Mouse (Mus musculus): ENCODE data around the gene Cyp2w1. TPM values are rescaled to one million over a fixed set of nuclear protein-coding genes. Genes with fewer than 3 reads are reported as not detected.

Cyp2w1 gene
- polyA plus RNA-seq, 1 experiment from 2014 or later, result not detected

DNA sequence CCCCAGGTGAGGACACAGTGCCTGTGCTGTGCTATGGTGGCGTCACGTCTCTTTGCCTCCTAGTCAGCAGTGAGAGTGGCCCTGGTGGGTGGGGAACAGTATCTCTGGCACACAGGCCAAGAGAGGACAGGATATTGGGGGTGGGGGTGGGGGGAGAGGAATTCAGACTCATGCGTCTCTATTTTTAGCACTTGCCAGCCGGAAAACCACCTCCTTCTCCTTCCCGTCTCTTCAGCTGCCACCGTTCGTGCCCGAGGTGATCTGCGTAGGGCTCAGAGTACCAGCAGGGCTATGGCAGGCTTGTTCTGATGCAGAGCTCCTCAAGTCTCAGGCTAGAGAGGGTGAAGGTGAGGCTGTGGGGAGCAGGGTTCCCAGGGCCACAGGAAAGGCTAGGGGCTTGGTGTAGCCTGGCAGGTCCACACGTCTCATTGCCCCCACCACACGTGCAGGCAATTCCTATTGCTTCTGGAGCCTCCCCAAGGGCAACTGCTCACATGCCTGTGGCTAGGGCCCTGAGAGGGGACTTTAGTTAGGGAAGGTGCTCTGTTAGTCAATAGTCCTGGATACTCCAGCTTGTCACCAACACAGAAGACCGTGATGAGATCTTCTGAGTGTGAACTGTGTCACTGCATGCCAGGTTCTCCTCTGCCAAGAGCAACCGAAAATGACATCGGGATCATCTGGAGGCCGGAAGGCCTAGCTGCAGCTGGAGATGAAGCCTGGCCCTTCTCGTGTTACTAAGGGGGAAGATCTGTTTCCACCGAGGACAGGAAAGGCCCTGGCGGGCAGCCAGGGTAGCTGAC, 25.3 kb downstream of the Cyp2w1 start, which contains the start of gene Gpr146:
Gpr146 (plus strand) TSS at position 230 of the 803 bp plus-strand sequence.
- H3K27me3 ChIP-seq (replicated peaks; ENCODE audit: control insufficient read depth, insufficient read depth, low read length), result no peaks in the 10 kb centered on the region
- peaks cover 21% of the 10 kb centered on the region for H3K4me1 ChIP-seq (ENCODE audit: control insufficient read depth, insufficient read depth, low read depth, low read length)
- ATAC-seq, result no peak
- WGBS, result 75% methylated on average over 18 of the region's 18 CpGs
- H3K9me3 ChIP-seq (ENCODE audit: control insufficient read depth, low read length), result no peaks in the 10 kb centered on the region
- no peak within 1 kb of the TSS for H3K9ac ChIP-seq (ENCODE audit: low read depth, low read length)
- 0 out of 2 replicates have a peak within 1 kb of the TSS, but pooled peaks have one; percentile 1 for H3K27ac ChIP-seq (ENCODE audit: low read depth, low read length)
- no peak within 1 kb of the TSS for H3K4me2 ChIP-seq (ENCODE audit: low read length)
- no peaks in the 10 kb centered on the region for H3K36me3 ChIP-seq (ENCODE audit: control insufficient read depth, insufficient read depth, low read length)
- no peak within 1 kb of the TSS for H3K4me3 ChIP-seq (ENCODE audit: low read length)

DNA sequence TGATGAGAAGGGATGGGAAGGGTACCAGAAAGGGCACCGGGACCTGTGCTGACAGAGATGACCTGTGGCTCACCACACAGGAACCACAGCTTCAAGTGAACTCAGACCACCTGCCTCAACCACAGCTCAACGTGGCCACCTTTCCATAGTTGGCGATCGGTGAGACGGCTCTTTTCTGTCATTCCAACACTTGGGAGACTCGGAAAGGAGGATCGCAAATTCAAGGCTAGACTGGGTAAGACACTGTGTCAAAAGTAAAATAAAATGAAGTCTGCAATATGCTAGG, 25.8 kb downstream of the Cyp2w1 start:
- Histone ChIP-seq H3K36me3 (ENCODE audit: control insufficient read depth, insufficient read depth, low read length) (no peaks in the 10 kb centered on the region), H3K27me3 (replicated peaks; ENCODE audit: control insufficient read depth, insufficient read depth, low read length) (no peaks in the 10 kb centered on the region), H3K4me3 (ENCODE audit: low read length) (no peak overlapping the region), H3K9me3 (ENCODE audit: control insufficient read depth, low read length) (no peaks in the 10 kb centered on the region), H3K9ac (ENCODE audit: low read depth, low read length) (no peak overlapping the region), H3K4me2 (ENCODE audit: low read length) (no peak overlapping the region), H3K27ac (ENCODE audit: low read depth, low read length) (no peak overlapping the region), H3K4me1 (ENCODE audit: control insufficient read depth, insufficient read depth, low read depth, low read length) (peaks cover 23% of the 10 kb centered on the region)
- ATAC-seq, result no peak
- 92% methylated on average over 7 of the region's 7 CpGs for WGBS

DNA sequence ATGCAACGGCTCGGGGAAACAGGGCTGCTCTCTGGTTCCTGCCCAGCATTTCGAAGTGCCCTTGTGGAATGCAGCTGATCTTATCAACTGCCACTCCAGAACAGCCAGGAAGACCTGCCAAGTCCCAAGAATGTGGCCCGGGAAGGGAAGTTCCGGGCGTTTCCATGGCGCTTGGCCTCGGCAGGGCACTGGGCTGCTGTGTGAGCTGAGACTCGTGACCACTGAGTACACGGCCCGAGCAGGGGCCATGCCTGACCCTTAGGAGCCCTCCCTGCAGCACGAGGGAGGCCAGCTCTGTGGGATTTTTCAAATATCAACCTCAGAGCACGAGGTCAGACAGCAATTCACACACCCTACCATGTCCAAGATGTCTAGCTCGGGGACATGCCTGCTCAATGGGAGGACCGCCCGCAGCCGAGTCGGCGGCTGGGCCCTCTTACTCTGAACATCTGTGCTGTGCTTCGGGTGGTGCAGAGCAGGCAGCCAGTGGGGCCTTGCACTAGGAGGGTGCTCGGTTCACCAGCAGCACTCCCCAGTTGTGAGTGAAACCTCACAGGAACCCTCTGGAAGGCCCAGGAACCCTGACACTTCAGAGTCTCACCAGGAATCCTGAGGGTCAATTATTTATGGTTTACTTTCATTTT, 26.7 kb downstream of the Cyp2w1 start:
- Histone ChIP-seq H3K27ac (ENCODE audit: low read depth, low read length) (peak overlapping the region; percentile 4), H3K9me3 (ENCODE audit: control insufficient read depth, low read length) (no peaks in the 10 kb centered on the region), H3K4me3 (ENCODE audit: low read length) (no peak overlapping the region), H3K4me2 (ENCODE audit: low read length) (no peak overlapping the region), H3K36me3 (ENCODE audit: control insufficient read depth, insufficient read depth, low read length) (no peaks in the 10 kb centered on the region), H3K9ac (ENCODE audit: low read depth, low read length) (no peak overlapping the region), H3K4me1 (ENCODE audit: control insufficient read depth, insufficient read depth, low read depth, low read length) (peaks cover 24% of the 10 kb centered on the region), H3K27me3 (replicated peaks; ENCODE audit: control insufficient read depth, insufficient read depth, low read length) (no peaks in the 10 kb centered on the region)
- WGBS, result 41% methylated on average over 21 of the region's 21 CpGs
- peak; percentile 51 for ATAC-seq

DNA sequence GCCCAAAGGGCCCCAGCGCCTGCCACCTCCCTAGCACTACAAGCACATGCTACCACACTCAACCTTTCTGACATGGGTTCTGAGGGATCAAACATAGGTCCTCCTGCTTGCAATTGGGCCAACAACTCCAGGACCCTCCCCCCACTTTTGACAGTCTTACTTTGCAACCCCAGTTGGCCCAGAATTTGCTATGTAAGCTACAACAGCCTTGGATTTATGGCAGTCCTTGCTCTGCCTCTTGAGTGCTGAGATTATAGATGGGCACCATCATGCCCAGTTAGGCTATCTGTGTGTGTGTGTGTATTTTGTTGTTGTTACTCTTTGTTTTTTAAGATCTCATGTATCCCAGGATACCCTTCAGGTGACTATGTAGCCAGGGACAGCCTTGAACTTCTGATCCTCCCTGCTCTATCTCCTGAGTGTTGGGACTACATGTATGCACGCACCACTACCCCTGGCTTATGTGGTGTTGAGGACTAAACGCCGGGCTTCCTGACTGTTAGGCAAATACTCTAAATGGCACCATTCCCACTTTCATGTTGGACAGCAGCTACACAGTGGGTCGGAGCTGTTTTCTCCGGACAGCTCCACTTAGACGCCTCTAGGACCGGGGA, 27.5 kb downstream of the Cyp2w1 start:
- Histone ChIP-seq H3K9ac (ENCODE audit: low read depth, low read length) (peak overlapping the region; percentile 75; the same call in 1 of the 2 replicates), H3K4me3 (ENCODE audit: low read length) (peak overlapping the region; percentile 66), H3K4me1 (ENCODE audit: control insufficient read depth, insufficient read depth, low read depth, low read length) (peaks cover 24% of the 10 kb centered on the region), H3K27ac (ENCODE audit: low read depth, low read length) (peak overlapping the region; percentile 4), H3K27me3 (replicated peaks; ENCODE audit: control insufficient read depth, insufficient read depth, low read length) (no peaks in the 10 kb centered on the region), H3K4me2 (ENCODE audit: low read length) (peak overlapping the region; percentile 85), H3K9me3 (ENCODE audit: control insufficient read depth, low read length) (no peaks in the 10 kb centered on the region), H3K36me3 (ENCODE audit: control insufficient read depth, insufficient read depth, low read length) (no peaks in the 10 kb centered on the region)
- peak; percentile 41 for ATAC-seq
- 20% methylated on average over 8 of the region's 8 CpGs for WGBS

DNA sequence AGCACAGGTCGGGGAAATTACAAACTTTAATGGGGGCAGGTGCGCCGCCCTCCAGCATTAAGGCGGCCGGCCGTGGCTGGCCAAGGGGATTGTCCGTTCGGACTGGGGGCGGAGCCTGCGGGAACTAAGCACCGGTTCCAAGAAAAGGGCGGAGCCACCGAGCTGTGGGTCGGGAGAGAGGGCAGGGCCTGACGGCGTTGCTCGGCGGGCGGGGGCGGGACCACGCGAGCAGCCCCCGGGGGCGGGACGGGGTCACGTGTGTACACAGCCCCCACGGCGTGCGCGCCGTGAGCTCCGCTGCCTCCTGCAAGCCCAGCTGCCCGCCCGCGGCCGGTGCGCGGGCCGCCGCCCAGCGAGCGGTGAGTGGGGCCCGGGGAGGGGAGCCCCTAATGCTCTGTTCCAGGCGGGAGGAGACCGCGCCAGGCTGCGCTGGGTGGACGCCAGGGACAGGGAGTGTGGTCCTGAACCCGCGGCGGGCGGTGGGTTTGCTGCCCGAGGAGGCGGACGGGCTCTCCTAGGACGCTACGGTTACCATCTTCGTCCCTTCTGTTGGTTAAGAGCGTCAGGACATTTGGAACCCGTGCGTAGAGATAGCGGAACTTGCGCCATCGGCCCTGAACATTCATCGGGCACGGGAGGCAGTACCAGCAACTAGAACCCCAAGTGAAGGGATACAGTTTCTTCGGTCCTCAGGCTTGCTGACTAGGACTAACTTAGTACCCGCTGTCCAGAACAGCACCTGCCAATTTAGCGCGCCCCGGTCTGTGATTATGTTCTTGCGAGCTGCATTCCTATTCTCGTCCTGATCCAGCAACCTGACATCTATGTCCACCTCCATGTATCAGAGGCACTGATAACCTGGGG, 28.2 kb downstream of the Cyp2w1 start:
- H3K4me1 ChIP-seq (ENCODE audit: control insufficient read depth, insufficient read depth, low read depth, low read length), result peaks cover 24% of the 10 kb centered on the region
- H3K36me3 ChIP-seq (ENCODE audit: control insufficient read depth, insufficient read depth, low read length), result no peaks in the 10 kb centered on the region
- under 1% methylated on average over 53 of the region's 73 CpGs for WGBS
- H3K4me2 ChIP-seq (ENCODE audit: low read length), result peak overlapping the region; percentile 85
- peak; percentile 84 for ATAC-seq
- no peaks in the 10 kb centered on the region for H3K9me3 ChIP-seq (ENCODE audit: control insufficient read depth, low read length)
- peak overlapping the region; percentile 75 for H3K9ac ChIP-seq (ENCODE audit: low read depth, low read length)
- peak overlapping the region; percentile 66 for H3K4me3 ChIP-seq (ENCODE audit: low read length)
- H3K27ac ChIP-seq (ENCODE audit: low read depth, low read length), result peak overlapping the region; percentile 57
- H3K27me3 ChIP-seq (replicated peaks; ENCODE audit: control insufficient read depth, insufficient read depth, low read length), result no peaks in the 10 kb centered on the region

DNA sequence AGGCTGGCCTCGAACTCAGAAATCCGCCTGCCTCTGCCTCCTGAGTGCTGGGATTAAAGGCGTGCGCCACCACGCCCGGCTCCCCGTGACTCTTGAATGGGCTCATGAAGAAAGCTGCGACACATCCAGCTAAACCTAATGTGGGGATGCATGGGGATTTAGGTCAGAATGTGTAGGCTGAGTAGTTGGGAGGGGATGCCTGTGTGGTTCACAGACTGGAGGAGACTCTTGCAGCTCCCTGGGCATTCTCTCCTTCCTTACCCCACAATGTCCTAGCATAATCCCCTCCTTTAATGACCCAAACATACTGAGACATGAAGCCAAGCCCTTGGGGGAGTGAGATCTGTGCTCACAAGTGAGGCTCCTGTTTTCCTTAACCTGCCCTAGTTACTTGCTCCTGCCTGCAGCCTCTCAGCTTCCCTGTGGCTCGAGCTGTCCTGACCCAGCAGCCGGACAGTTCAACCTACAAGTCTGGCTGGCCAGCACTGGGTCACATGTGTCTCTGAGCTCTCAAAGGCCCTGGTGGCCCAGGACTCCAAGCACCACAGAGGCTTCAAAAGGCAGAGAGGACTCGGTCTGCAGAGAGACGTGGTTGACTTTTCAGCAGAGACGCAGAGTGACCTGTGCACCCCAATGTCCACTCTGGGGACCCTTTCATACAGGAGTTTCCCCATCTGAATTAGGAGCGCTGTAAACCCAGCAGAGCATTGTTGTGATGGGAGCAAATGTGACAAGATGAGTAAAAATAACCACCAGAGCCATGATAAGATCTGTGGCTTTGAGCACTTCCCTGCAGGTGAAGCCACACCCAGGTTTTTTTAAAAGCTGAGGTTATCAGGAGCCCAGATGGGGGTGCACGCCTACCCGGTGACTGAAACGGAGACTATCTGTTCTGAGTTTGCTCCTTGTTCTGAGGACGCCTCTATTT, 29.4 kb downstream of the Cyp2w1 start:
- peak overlapping the region; percentile 42 for H3K27ac ChIP-seq (ENCODE audit: low read depth, low read length)
- H3K27me3 ChIP-seq (replicated peaks; ENCODE audit: control insufficient read depth, insufficient read depth, low read length), result no peaks in the 10 kb centered on the region
- no peaks in the 10 kb centered on the region for H3K9me3 ChIP-seq (ENCODE audit: control insufficient read depth, low read length)
- H3K4me1 ChIP-seq (ENCODE audit: control insufficient read depth, insufficient read depth, low read depth, low read length), result peaks cover 24% of the 10 kb centered on the region
- peak overlapping the region; percentile 25; the same call in 1 of the 2 replicates for H3K4me2 ChIP-seq (ENCODE audit: low read length)
- H3K9ac ChIP-seq (ENCODE audit: low read depth, low read length), result 0 out of 2 replicates have a peak overlapping the region, but pooled peaks have one; percentile 28
- 83% methylated on average over 18 of the region's 18 CpGs for WGBS
- ATAC-seq, result no peak
- no peaks in the 10 kb centered on the region for H3K36me3 ChIP-seq (ENCODE audit: control insufficient read depth, insufficient read depth, low read length)
- H3K4me3 ChIP-seq (ENCODE audit: low read length), result no peak overlapping the region

DNA sequence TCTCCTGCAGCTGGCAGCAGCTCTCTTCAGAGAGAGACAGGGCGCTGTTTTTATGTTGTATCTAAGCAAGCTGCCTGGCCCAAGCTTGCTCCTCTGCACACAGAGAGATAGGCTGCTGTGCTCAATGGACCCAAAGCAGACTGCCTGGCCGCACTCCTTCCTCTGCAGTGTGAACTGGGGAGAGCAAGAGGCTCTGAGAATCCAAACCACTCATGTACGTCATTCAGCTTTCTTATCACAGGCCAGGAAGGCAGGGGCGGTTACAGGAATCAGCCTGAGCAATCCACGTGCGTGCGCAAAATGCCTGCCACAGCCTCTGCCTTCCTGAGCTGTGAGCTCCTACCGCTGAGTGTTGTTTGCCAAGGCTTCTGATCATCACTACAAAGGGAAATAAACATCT, 30.3 kb downstream of the Cyp2w1 start:
- Histone ChIP-seq H3K9ac (ENCODE audit: low read depth, low read length) (0 out of 2 replicates have a peak overlapping the region, but pooled peaks have one; percentile 4), H3K27me3 (replicated peaks; ENCODE audit: control insufficient read depth, insufficient read depth, low read length) (no peaks in the 10 kb centered on the region), H3K4me3 (ENCODE audit: low read length) (no peak overlapping the region), H3K4me2 (ENCODE audit: low read length) (no peak overlapping the region), H3K9me3 (ENCODE audit: control insufficient read depth, low read length) (no peaks in the 10 kb centered on the region), H3K36me3 (ENCODE audit: control insufficient read depth, insufficient read depth, low read length) (no peaks in the 10 kb centered on the region), H3K4me1 (ENCODE audit: control insufficient read depth, insufficient read depth, low read depth, low read length) (peaks cover 24% of the 10 kb centered on the region), H3K27ac (ENCODE audit: low read depth, low read length) (peak overlapping the region; percentile 30)
- ATAC-seq, result no peak
- 63% methylated on average over 8 of the region's 8 CpGs for WGBS

DNA sequence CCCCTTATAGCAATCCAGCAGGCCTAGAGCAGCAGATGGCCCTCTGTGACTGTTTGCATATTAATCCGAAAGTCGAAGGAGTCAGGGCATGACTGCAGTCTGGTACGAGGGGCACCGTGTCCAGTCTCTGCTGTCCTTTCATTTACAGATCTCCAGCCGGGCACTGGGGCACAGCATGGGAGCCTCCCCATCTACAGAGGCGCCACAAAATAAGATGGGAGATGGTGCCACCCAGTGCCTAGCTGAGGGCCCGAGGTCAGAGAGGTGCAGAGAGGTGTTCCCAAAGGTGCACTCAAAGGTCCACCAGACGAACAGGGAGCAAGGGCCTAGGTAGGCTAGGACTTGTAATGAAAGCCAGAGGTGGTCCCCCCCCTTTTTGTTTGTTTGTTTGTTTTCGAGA, 30.8 kb downstream of the Cyp2w1 start:
- H3K4me2 ChIP-seq (ENCODE audit: low read length), result no peak overlapping the region
- H3K27ac ChIP-seq (ENCODE audit: low read depth, low read length), result peak overlapping the region; percentile 30
- 73% methylated on average over 9 of the region's 9 CpGs for WGBS
- H3K4me1 ChIP-seq (ENCODE audit: control insufficient read depth, insufficient read depth, low read depth, low read length), result peaks cover 28% of the 10 kb centered on the region
- no peaks in the 10 kb centered on the region for H3K36me3 ChIP-seq (ENCODE audit: control insufficient read depth, insufficient read depth, low read length)
- H3K27me3 ChIP-seq (replicated peaks; ENCODE audit: control insufficient read depth, insufficient read depth, low read length), result no peaks in the 10 kb centered on the region
- no peak overlapping the region for H3K9ac ChIP-seq (ENCODE audit: low read depth, low read length)
- H3K9me3 ChIP-seq (ENCODE audit: control insufficient read depth, low read length), result no peaks in the 10 kb centered on the region
- H3K4me3 ChIP-seq (ENCODE audit: low read length), result no peak overlapping the region
- no peak for ATAC-seq
